Mouse (Mus musculus): ENCODE data around the gene Tcp10c.
"Not testable (repeated sequence)": the region's sequence is repeated elsewhere in the genome, so short reads cannot be mapped to it uniquely, and the experiment has no call there.

DNA sequence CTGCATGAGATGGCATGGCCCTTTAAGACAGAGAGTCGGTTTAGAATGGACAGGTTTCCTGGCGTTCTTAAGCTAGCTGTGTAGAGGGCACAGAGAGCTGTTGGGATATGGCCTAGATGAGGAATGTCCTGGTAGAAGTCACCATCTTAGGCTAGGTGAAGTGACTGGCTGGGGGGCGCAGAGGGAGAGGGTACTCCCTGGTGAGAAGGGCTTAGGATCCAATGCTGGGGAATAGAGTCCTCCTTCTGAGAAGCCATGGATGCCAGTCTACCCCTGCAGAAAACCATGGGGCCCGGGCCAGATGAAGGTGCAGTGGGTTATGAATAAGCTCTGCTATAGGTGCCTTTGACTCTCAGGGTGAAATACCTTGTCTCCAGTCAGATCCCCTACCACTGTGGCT lies at the start of gene Tcp10c:
- not testable (repeated sequence) for TF ChIP-seq POLR2A, CTCF (IDR thresholded peaks at IDR 0.05; ENCODE audit: extremely low read depth, insufficient read depth, low read length)
